Mouse (Mus musculus): ENCODE results near the gene Plek. TPM values are rescaled to one million over a fixed set of nuclear protein-coding genes. Genes with fewer than 3 reads are reported as not detected.
A peak's percentile ranks its signal among the peaks of the same experiment; 100 is the strongest.

Plek gene
- polyA plus RNA-seq, 1 experiment from 2014 or later: 6.1 TPM

- 91% methylated on average over 1 of the region's 1 CpGs for WGBS
- Histone ChIP-seq H3K4me1 (ENCODE audit: control insufficient read depth, insufficient read depth, low read length) (no peaks in the 10 kb centered on the region), H3K36me3 (ENCODE audit: control insufficient read depth, insufficient read depth, low read length) (no peaks in the 10 kb centered on the region), H3K27ac (ENCODE audit: low read depth, low read length) (no peak overlapping the region), H3K4me3 (ENCODE audit: low read depth, low read length) (no peak overlapping the region), H3K27me3 (ENCODE audit: control insufficient read depth, insufficient read depth, low read length) (no peaks in the 10 kb centered on the region), H3K4me2 (no peak overlapping the region), H3K9me3 (ENCODE audit: control insufficient read depth, low read length) (no peaks in the 10 kb centered on the region), H3K9ac (ENCODE audit: low read length) (no peak overlapping the region)
- ATAC-seq (ENCODE audit: low FRiP score) (no peak), DNase-seq (ENCODE audit: low spot score, missing footprints) (no peak)
Measured at GRCm38 (mm10) chr11:16958520-16958919, 93.7 kb downstream of the Plek start.

- ATAC-seq (ENCODE audit: low FRiP score) (no peak), DNase-seq (ENCODE audit: low spot score, missing footprints) (no peak)
- 88% methylated on average over 6 of the region's 6 CpGs for WGBS
- Histone ChIP-seq H3K4me1 (ENCODE audit: control insufficient read depth, insufficient read depth, low read length) (no peaks in the 10 kb centered on the region), H3K36me3 (ENCODE audit: control insufficient read depth, insufficient read depth, low read length) (no peaks in the 10 kb centered on the region), H3K27ac (ENCODE audit: low read depth, low read length) (no peak overlapping the region), H3K9me3 (ENCODE audit: control insufficient read depth, low read length) (no peaks in the 10 kb centered on the region), H3K9ac (ENCODE audit: low read length) (no peak overlapping the region), H3K27me3 (ENCODE audit: control insufficient read depth, insufficient read depth, low read length) (no peaks in the 10 kb centered on the region), H3K4me3 (ENCODE audit: low read depth, low read length) (no peak overlapping the region), H3K4me2 (no peak overlapping the region)
Measured at GRCm38 (mm10) chr11:16957030-16957429, 95.2 kb downstream of the Plek start.

DNA sequence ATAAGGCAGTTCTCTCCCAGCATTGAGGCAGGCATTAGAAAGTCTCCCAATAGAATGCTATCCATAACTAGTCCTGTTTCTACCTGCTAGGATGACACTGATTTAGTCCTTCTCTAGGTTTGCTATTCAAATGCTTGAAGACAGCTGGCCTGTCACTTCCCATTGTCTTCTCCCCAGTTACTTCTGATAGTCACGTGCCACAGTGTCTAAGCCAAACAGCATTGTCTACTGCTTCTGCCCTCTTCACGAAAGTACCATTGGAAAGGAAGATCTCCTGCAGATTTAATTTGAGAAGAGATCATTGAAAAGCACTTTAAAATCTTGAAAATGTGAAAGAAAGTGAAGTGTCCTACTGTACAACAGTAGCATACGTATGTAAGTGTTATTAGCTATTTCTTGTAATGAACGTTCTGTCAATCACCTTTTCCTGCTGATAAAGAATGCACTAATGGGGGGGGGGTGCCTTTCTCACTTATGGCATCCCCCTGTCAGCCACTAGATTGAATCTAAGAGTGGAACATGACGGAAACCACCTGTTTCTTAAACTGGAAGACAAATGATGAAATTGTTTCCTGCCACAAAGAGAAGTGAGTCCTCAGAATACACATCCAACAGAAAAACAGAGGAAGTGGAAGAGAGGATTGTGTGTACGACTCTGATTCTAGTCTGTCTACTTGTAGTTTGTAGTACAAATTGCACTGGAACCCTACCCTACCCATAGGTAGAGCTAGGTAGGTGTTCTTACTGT, 95.9 kb downstream of the Plek start:
- 92% methylated on average over 6 of the region's 6 CpGs for WGBS
- Histone ChIP-seq H3K27ac (ENCODE audit: low read depth, low read length) (no peak overlapping the region), H3K36me3 (ENCODE audit: control insufficient read depth, insufficient read depth, low read length) (no peaks in the 10 kb centered on the region), H3K4me3 (ENCODE audit: low read depth, low read length) (no peak overlapping the region), H3K4me1 (ENCODE audit: control insufficient read depth, insufficient read depth, low read length) (0 out of 2 replicates have a peak, but pooled peaks cover 2% of the 10 kb centered on the region), H3K27me3 (ENCODE audit: control insufficient read depth, insufficient read depth, low read length) (no peaks in the 10 kb centered on the region), H3K9ac (ENCODE audit: low read length) (no peak overlapping the region), H3K9me3 (ENCODE audit: control insufficient read depth, low read length) (no peaks in the 10 kb centered on the region), H3K4me2 (no peak overlapping the region)
- ATAC-seq (ENCODE audit: low FRiP score): no peak
- DNase-seq (ENCODE audit: low spot score, missing footprints): no peak

DNA sequence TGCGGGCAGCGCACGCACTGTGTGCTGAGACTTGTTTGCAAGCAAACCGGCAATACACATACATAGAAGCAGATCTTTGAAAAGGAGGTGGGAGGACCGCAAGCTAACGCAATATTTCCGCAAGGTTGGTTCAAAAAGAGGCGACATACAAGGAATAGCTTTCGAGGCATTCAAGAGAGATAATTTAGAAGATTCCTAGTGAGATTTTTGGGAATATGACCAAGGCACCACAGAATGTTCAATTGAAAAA, 100.5 kb downstream of the Plek start:
- Histone ChIP-seq H3K4me3 (ENCODE audit: low read depth, low read length) (peak overlapping the region; percentile 57), H3K27me3 (ENCODE audit: control insufficient read depth, insufficient read depth, low read length) (no peaks in the 10 kb centered on the region), H3K9ac (ENCODE audit: low read length) (peak overlapping the region; percentile 80), H3K4me2 (peak overlapping the region; percentile 73), H3K27ac (ENCODE audit: low read depth, low read length) (no peak overlapping the region), H3K9me3 (ENCODE audit: control insufficient read depth, low read length) (no peaks in the 10 kb centered on the region), H3K36me3 (ENCODE audit: control insufficient read depth, insufficient read depth, low read length) (no peaks in the 10 kb centered on the region), H3K4me1 (ENCODE audit: control insufficient read depth, insufficient read depth, low read length) (0 out of 2 replicates have a peak, but pooled peaks cover 5% of the 10 kb centered on the region)
- 4% methylated on average over 9 of the region's 9 CpGs for WGBS
- ATAC-seq (ENCODE audit: low FRiP score): no peak
- no peak for DNase-seq (ENCODE audit: low spot score, missing footprints)

DNA sequence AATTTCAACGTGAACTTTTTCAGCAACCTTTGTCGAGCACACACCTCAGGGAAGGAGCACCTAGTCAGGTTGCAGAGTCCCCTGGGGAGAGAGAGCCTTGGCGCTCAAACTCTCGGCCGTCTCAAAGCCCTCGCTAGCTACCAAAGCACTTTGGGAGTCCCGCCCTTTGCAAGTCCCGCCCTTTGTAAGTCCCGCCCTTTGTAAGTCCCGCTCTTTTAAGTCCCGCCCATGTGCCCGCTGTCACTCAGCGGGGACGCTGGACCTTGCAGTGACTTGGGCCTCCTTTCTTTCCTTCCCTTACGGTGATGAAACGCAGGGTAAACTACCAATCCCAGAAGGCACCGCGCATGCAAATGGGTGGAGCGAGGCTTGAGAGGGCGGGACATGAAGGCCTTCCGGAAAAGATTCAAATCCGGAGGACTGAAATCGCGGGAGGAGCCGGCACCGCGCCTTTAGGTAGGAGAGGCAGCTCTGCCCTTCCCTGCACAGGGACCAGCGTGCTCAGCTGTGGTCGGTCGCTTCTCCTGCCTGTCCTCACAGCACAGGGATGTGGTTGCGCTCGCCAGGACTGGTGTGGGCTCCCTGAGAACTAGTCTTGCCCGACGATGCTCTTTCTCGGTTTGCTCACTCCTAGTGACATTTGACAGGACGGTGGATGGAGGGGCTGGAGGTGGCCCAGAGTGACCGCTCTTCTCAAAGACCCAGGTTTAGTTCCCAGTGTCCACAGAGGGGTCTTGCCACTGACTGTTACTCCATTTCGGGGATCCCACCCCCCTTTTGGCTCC, 101.0 kb downstream of the Plek start, which contains the start of gene Fbxo48:
TSS of gene Fbxo48 (plus strand) at position 400 of the 785 bp plus-strand sequence.
- under 1% methylated on average over 38 of the region's 38 CpGs for WGBS
- 0 out of 2 replicates have a peak, but pooled peaks cover 5% of the 10 kb centered on the region for H3K4me1 ChIP-seq (ENCODE audit: control insufficient read depth, insufficient read depth, low read length)
- H3K36me3 ChIP-seq (ENCODE audit: control insufficient read depth, insufficient read depth, low read length): no peaks in the 10 kb centered on the region
- no peaks in the 10 kb centered on the region for H3K27me3 ChIP-seq (ENCODE audit: control insufficient read depth, insufficient read depth, low read length)
- H3K27ac ChIP-seq (ENCODE audit: low read depth, low read length): 0 out of 2 replicates have a peak within 1 kb of the TSS, but pooled peaks have one; percentile 16
- peak within 1 kb of the TSS; percentile 80 for H3K9ac ChIP-seq (ENCODE audit: low read length)
- H3K9me3 ChIP-seq (ENCODE audit: control insufficient read depth, low read length): no peaks in the 10 kb centered on the region
- peak within 1 kb of the TSS; percentile 57 for H3K4me3 ChIP-seq (ENCODE audit: low read depth, low read length)
- DNase-seq (ENCODE audit: low spot score, missing footprints) (peak; percentile 99), ATAC-seq (ENCODE audit: low FRiP score) (peak; percentile 100)
- H3K4me2 ChIP-seq: peak within 1 kb of the TSS; percentile 73

DNA sequence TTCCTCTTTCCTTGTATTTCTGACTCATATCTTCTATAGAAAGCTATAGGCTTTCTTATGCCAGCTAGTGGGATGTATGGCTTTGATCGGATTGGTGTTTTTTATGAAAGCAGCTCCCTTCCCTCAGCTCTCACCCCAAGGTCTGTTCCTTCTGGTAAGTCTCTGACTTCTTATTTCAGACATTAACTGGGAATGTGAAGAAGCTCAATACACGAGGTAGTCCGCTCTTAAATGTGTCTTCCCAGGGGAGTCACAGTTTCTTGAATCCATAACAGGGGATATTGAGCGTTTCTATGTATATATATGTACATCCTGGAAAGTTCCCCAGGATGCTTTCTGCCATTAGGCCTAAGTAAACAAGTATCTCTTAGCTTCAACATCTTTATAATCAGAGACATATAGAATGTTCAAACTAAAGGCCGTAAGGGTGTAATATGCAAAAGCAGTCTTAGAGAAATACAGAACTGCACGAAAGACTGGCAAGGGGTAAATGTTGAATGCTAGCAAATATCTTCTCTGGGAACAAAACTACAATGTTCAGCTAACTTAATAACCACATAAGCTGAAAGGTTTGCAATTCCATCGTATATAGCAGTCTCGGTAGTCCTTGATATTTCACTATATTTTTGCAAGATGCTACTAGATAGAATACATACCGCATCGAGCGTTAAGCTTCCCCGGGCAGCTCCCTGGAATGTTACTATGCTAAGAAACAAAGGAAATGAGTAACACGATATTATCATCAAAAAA, 101.8 kb downstream of the Plek start:
- Histone ChIP-seq H3K4me1 (ENCODE audit: control insufficient read depth, insufficient read depth, low read length) (0 out of 2 replicates have a peak, but pooled peaks cover 5% of the 10 kb centered on the region), H3K27ac (ENCODE audit: low read depth, low read length) (no peak overlapping the region), H3K4me3 (ENCODE audit: low read depth, low read length) (peak overlapping the region; percentile 57), H3K27me3 (ENCODE audit: control insufficient read depth, insufficient read depth, low read length) (no peaks in the 10 kb centered on the region), H3K36me3 (ENCODE audit: control insufficient read depth, insufficient read depth, low read length) (no peaks in the 10 kb centered on the region), H3K9ac (ENCODE audit: low read length) (peak overlapping the region; percentile 53), H3K4me2 (peak overlapping the region; percentile 40), H3K9me3 (ENCODE audit: control insufficient read depth, low read length) (no peaks in the 10 kb centered on the region)
- ATAC-seq (ENCODE audit: low FRiP score) (no peak), DNase-seq (ENCODE audit: low spot score, missing footprints) (peak; percentile 83)
- 49% methylated on average over 13 of the region's 13 CpGs for WGBS

GRCm38 (mm10) chr11:16948756-16949155, 103.4 kb downstream of the Plek start:
- ATAC-seq (ENCODE audit: low FRiP score) (no peak), DNase-seq (ENCODE audit: low spot score, missing footprints) (peak; percentile 86)
- Histone ChIP-seq H3K4me3 (ENCODE audit: low read depth, low read length) (no peak overlapping the region), H3K4me2 (no peak overlapping the region), H3K9me3 (ENCODE audit: control insufficient read depth, low read length) (no peaks in the 10 kb centered on the region), H3K36me3 (ENCODE audit: control insufficient read depth, insufficient read depth, low read length) (no peaks in the 10 kb centered on the region), H3K27ac (ENCODE audit: low read depth, low read length) (no peak overlapping the region), H3K9ac (ENCODE audit: low read length) (no peak overlapping the region), H3K4me1 (ENCODE audit: control insufficient read depth, insufficient read depth, low read length) (0 out of 2 replicates have a peak, but pooled peaks cover 5% of the 10 kb centered on the region), H3K27me3 (ENCODE audit: control insufficient read depth, insufficient read depth, low read length) (no peaks in the 10 kb centered on the region)
- WGBS: 38% methylated on average over 1 of the region's 1 CpGs

DNA sequence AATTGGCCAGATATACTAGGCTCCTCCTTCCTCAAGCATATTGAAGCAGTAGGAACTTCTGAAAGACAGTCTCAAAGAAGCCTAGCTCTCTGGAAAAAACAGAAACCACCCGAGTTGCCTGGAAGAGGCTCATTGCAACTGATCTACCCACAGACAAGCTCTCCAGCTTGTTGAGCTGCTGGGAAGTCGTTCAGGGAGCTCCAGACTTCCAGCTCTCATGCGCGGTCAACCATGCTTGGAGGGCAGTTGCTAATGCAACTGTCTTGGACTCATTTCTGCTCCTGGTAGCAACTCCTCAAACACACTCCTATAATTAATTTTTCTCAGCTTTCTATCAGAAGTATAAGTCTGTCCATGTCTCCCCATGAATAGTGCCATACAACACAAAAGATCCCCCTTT, 109.2 kb downstream of the Plek start:
- Histone ChIP-seq H3K4me2 (no peak overlapping the region), H3K27ac (ENCODE audit: low read depth, low read length) (no peak overlapping the region), H3K9ac (ENCODE audit: low read length) (no peak overlapping the region), H3K27me3 (ENCODE audit: control insufficient read depth, insufficient read depth, low read length) (no peaks in the 10 kb centered on the region), H3K4me1 (ENCODE audit: control insufficient read depth, insufficient read depth, low read length) (peaks cover 6% of the 10 kb centered on the region), H3K36me3 (ENCODE audit: control insufficient read depth, insufficient read depth, low read length) (no peaks in the 10 kb centered on the region), H3K4me3 (ENCODE audit: low read depth, low read length) (no peak overlapping the region), H3K9me3 (ENCODE audit: control insufficient read depth, low read length) (no peaks in the 10 kb centered on the region)
- no peak for ATAC-seq (ENCODE audit: low FRiP score)
- DNase-seq (ENCODE audit: low spot score, missing footprints): no peak
- WGBS: 87% methylated on average over 4 of the region's 4 CpGs

Data from midbrain, embryonic 11.5 days (tissue).